Mouse (Mus musculus): ENCODE measurements around the gene Gm20388. TPM values are rescaled to one million over a fixed set of nuclear protein-coding genes. Genes with fewer than 3 reads are reported as not detected.

Gene Gm20388
- total RNA-seq, 2 experiments from 2014 or later: 1.9 to 2.0 TPM

GRCm38 (mm10) chr8:124263058-124263457, 4352.4 kb downstream of the Gm20388 start:
- DNase-seq: no peak

- DNase-seq: peak; percentile 59
Measured at GRCm38 (mm10) chr8:124264032-124264431, 4353.4 kb downstream of the Gm20388 start.

GRCm38 (mm10) chr8:124264671-124265070, 4354.0 kb downstream of the Gm20388 start:
- no peak for DNase-seq

- no peak for DNase-seq
Measured at GRCm38 (mm10) chr8:124265130-124265529, 4354.5 kb downstream of the Gm20388 start.

GRCm38 (mm10) chr8:124265798-124266197, 4355.2 kb downstream of the Gm20388 start:
- DNase-seq: peak; percentile 42

GRCm38 (mm10) chr8:124267206-124267605, 4356.6 kb downstream of the Gm20388 start:
- DNase-seq: no peak

- DNase-seq: no peak
Measured at GRCm38 (mm10) chr8:124270504-124270903, 4359.9 kb downstream of the Gm20388 start.

- no peak for DNase-seq
Measured at GRCm38 (mm10) chr8:124270904-124271303, 4360.3 kb downstream of the Gm20388 start.

- no peak for DNase-seq
Measured at GRCm38 (mm10) chr8:124271518-124271917, 4360.9 kb downstream of the Gm20388 start.

- peak; percentile 50 for DNase-seq
Measured at GRCm38 (mm10) chr8:124272792-124273191, 4362.2 kb downstream of the Gm20388 start.

GRCm38 (mm10) chr8:124273606-124274218, 4363.1 kb downstream of the Gm20388 start:
- no peak for DNase-seq

GRCm38 (mm10) chr8:124274441-124275120, 4363.9 kb downstream of the Gm20388 start:
- no peak for DNase-seq

- DNase-seq: no peak
Measured at GRCm38 (mm10) chr8:124275377-124276071, 4364.9 kb downstream of the Gm20388 start.

GRCm38 (mm10) chr8:124277951-124278910, 4367.6 kb downstream of the Gm20388 start:
- peak; percentile 72 for DNase-seq

- no peak for DNase-seq
Measured at GRCm38 (mm10) chr8:124278956-124279689, 4368.5 kb downstream of the Gm20388 start.

GRCm38 (mm10) chr8:124279690-124279985, 4369.0 kb downstream of the Gm20388 start:
- no peak for DNase-seq

GRCm38 (mm10) chr8:124281700-124282541, 4371.3 kb downstream of the Gm20388 start:
- DNase-seq: no peak

- DNase-seq: no peak
Measured at GRCm38 (mm10) chr8:124282878-124283630, 4372.4 kb downstream of the Gm20388 start.

GRCm38 (mm10) chr8:124283644-124284332, 4373.1 kb downstream of the Gm20388 start:
- no peak for DNase-seq
